Mouse (Mus musculus) liver, embryonic 13.5 days (tissue): ENCODE measurements around the gene Clec2l. TPM values are rescaled to one million over a fixed set of nuclear protein-coding genes. Genes with fewer than 3 reads are reported as not detected.

Experiments used
- ATAC-seq: fragments of 200-750 bp; cut with Nextera tagmentation; 2 replicates; pipeline ENCODE4 v1.8.0; 2017; ENCODE audit warnings: low read depth, mild to moderate bottlenecking, moderate number of reproducible peaks, moderate library complexity
- DNase-seq: peaks from one replicate; pipeline ENCODE4 v3.0.0; 2022
- H3K27ac ChIP-seq: fragments of 300-500 bp; sonication (generic); 2 replicates; pipeline ENCODE4 v1.5.1; 2015; ENCODE audit warnings: moderate library complexity, mild to moderate bottlenecking, inconsistent platforms
- H3K27me3 ChIP-seq: fragments of 300-500 bp; sonication (generic); 2 replicates; pipeline ENCODE4 v1.6.1; 2015; ENCODE audit warnings: mild to moderate bottlenecking, inconsistent platforms
- H3K36me3 ChIP-seq: fragments of 300-500 bp; sonication (generic); 2 replicates; pipeline ENCODE4 v1.6.1; 2015; ENCODE audit warnings: mild to moderate bottlenecking, inconsistent platforms
- H3K4me1 ChIP-seq: fragments of 300-500 bp; sonication (generic); replicated peaks from 2 replicates; pipeline ENCODE4 v1.6.1; 2015; ENCODE audit warnings: inconsistent platforms
- H3K4me2 ChIP-seq: fragments of 300-500 bp; sonication (generic); 2 replicates; pipeline ENCODE4 v1.6.1; 2015; ENCODE audit warnings: inconsistent platforms, mild to moderate bottlenecking, moderate library complexity
- H3K4me3 ChIP-seq: fragments of 300-500 bp; sonication (generic); replicated peaks from 2 replicates; pipeline ENCODE4 v1.5.1; 2015; ENCODE audit warnings: mild to moderate bottlenecking, inconsistent platforms
- H3K9ac ChIP-seq: fragments of 300-500 bp; sonication (generic); 2 replicates; pipeline ENCODE4 v1.6.1; 2015; ENCODE audit warnings: mild to moderate bottlenecking, inconsistent platforms
- H3K9me3 ChIP-seq: fragments of 300-500 bp; sonication (generic); replicated peaks from 2 replicates; pipeline ENCODE4 v1.6.1; 2016; ENCODE audit warnings: inconsistent platforms
- WGBS: fragments of 180-500 bp; shearing (Covaris S2); methylation state at CpG from one replicate; pipeline ENCODE4 v1.1.7; 2015; ENCODE audit not compliant: insufficient replicate concordance; 5-methylcytosine and 5-hydroxymethylcytosine counted together
- polyA plus RNA-seq: library from polyadenylated mRNA; unstranded; fragments of >200 nt; fragmentation: Nextera tagmentation; extraction: Ambion mirVana; gene quantifications from 2 replicates; pipeline ENCODE4 v1.2.1, GENCODE M21; 2015

The Clec2l gene
- polyA plus RNA-seq, result 0.09 TPM in 1 of 2 replicates, not detected in the other

- Histone ChIP-seq H3K4me3 (peak within 1 kb of the TSS; percentile 51), H3K36me3 (no peaks in the 10 kb centered on the region), H3K27me3 (peaks cover 97% of the 10 kb centered on the region), H3K27ac (no peak within 1 kb of the TSS), H3K9ac (no peak within 1 kb of the TSS), H3K9me3 (no peaks in the 10 kb centered on the region), H3K4me1 (peaks cover 4% of the 10 kb centered on the region; the same call in 1 of the 2 replicates), H3K4me2 (peak within 1 kb of the TSS; percentile 66)
- ATAC-seq (no peak), DNase-seq (no peak)
- WGBS, result 2% methylated on average over 83 of the region's 84 CpGs
Observed at GRCm38 (mm10) chr6:38662714-38663615, at the start of gene Clec2l. Clec2l (plus strand) TSS chr6:38663069.

- Histone ChIP-seq H3K27ac (peak overlapping the region; percentile 80; the same call in 1 of the 2 replicates), H3K4me3 (no peak overlapping the region), H3K27me3 (no peaks in the 10 kb centered on the region), H3K36me3 (peaks cover 61% of the 10 kb centered on the region), H3K9ac (no peak overlapping the region), H3K9me3 (peaks cover 4% of the 10 kb centered on the region; the same call in 1 of the 2 replicates), H3K4me1 (peaks cover 29% of the 10 kb centered on the region), H3K4me2 (no peak overlapping the region)
- ATAC-seq (no peak), DNase-seq (no peak)
- WGBS, result 77% methylated on average over 1 of the region's 1 CpGs
Observed at GRCm38 (mm10) chr6:38622406-38622805, 40.5 kb upstream of the Clec2l start.

- Histone ChIP-seq H3K4me3 (no peak overlapping the region), H3K4me2 (no peak overlapping the region), H3K36me3 (peaks cover 56% of the 10 kb centered on the region), H3K9ac (peak overlapping the region; percentile 15), H3K27me3 (no peaks in the 10 kb centered on the region), H3K27ac (peak overlapping the region; percentile 80), H3K9me3 (no peaks in the 10 kb centered on the region), H3K4me1 (peaks cover 29% of the 10 kb centered on the region)
- ATAC-seq (peak; percentile 92), DNase-seq (peak; percentile 54)
- WGBS, result 12% methylated on average over 2 of the region's 2 CpGs
Observed at GRCm38 (mm10) chr6:38623457-38623856, 39.4 kb upstream of the Clec2l start.

GRCm38 (mm10) chr6:38624439-38624838 is 38.4 kb upstream of the Clec2l start:
- H3K27ac ChIP-seq, result no peak overlapping the region
- H3K4me2 ChIP-seq, result no peak overlapping the region
- H3K9me3 ChIP-seq, result no peaks in the 10 kb centered on the region
- H3K36me3 ChIP-seq, result peaks cover 46% of the 10 kb centered on the region
- no peak overlapping the region for H3K9ac ChIP-seq
- no peaks in the 10 kb centered on the region for H3K27me3 ChIP-seq
- ATAC-seq (no peak), DNase-seq (no peak)
- H3K4me3 ChIP-seq, result no peak overlapping the region
- 79% methylated on average over 1 of the region's 1 CpGs for WGBS
- peaks cover 29% of the 10 kb centered on the region for H3K4me1 ChIP-seq

- WGBS, result 94% methylated on average over 5 of the region's 5 CpGs
- Histone ChIP-seq H3K36me3 (peaks cover 29% of the 10 kb centered on the region), H3K27me3 (no peaks in the 10 kb centered on the region), H3K27ac (no peak overlapping the region), H3K9ac (no peak overlapping the region), H3K4me3 (no peak overlapping the region), H3K4me1 (peaks cover 29% of the 10 kb centered on the region), H3K9me3 (no peaks in the 10 kb centered on the region), H3K4me2 (no peak overlapping the region)
- DNase-seq (no peak), ATAC-seq (no peak)
Observed at GRCm38 (mm10) chr6:38626086-38626485, 36.8 kb upstream of the Clec2l start.

DNA sequence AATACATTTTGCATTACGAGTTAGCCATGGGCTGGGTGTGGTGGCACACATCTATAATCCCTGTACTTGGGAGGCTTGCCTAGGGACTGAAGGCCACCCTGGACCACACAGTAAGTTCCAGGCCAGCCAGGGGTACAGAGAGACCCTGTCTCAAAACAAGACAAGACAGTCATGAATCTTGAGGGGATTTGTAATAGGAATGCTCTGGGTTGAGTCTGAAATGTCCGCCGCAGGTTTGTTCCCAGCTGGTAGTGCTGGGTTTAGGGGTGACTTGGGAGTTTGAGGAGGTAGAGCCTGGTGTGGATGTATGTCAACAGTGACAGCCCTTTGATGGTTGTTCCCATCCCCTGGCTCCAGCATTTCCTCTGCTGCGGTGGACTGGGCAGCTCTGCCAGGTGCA is 35.8 kb upstream of the Clec2l start:
- no peak for DNase-seq
- Histone ChIP-seq H3K4me3 (no peak overlapping the region), H3K4me2 (no peak overlapping the region), H3K4me1 (peaks cover 25% of the 10 kb centered on the region), H3K27ac (no peak overlapping the region), H3K27me3 (no peaks in the 10 kb centered on the region), H3K9me3 (no peaks in the 10 kb centered on the region), H3K36me3 (peaks cover 24% of the 10 kb centered on the region), H3K9ac (no peak overlapping the region)
- ATAC-seq, result no peak
- WGBS, result 84% methylated on average over 4 of the region's 4 CpGs

DNA sequence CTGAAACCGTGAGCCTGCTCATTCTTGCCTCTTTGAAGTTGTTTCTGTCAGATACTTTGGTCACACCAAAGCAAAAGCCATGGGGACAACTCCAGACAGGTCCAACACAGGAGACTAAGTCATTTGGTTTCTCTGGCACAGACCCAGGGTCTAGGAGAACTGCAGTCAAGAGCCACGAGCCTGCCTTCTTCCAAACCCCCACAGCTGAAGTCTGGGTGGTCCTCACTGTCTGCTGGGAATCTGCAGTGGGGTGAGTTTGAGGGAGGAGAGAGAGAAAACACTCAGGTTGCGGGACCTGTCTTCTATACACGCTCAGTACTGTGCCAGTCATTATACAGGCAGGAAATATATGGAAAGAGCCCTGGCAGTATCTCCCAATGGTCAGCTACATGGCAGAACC is 35.4 kb upstream of the Clec2l start:
- Histone ChIP-seq H3K36me3 (peaks cover 20% of the 10 kb centered on the region), H3K4me1 (peaks cover 21% of the 10 kb centered on the region), H3K9me3 (no peaks in the 10 kb centered on the region), H3K27me3 (no peaks in the 10 kb centered on the region), H3K4me2 (no peak overlapping the region), H3K9ac (no peak overlapping the region), H3K4me3 (no peak overlapping the region), H3K27ac (no peak overlapping the region)
- DNase-seq, result no peak
- WGBS, result 86% methylated on average over 4 of the region's 4 CpGs
- no peak for ATAC-seq

DNA sequence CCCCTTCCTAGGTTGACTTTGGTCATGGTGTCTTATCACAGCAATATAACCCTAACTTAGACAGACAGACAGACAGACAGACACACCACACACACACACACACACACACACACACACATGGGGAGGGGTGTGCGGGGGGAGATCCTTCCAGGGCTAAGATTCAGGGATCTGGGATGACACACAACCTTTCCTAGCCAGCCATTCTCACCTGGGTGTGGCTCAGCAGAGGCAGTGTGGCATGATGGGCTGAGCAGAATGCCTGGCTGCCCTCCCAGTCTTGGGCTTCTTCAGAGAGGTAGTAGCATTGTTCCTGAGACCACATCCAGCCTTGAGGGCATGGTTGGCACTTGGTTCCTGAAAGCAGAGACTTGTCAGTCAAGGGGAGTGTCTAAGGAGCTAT is 33.3 kb upstream of the Clec2l start:
- Histone ChIP-seq H3K4me2 (no peak overlapping the region), H3K36me3 (peaks cover 10% of the 10 kb centered on the region), H3K27ac (no peak overlapping the region), H3K9ac (no peak overlapping the region), H3K9me3 (no peaks in the 10 kb centered on the region), H3K4me1 (no peaks in the 10 kb centered on the region; the same call in 1 of the 2 replicates), H3K27me3 (peaks cover 19% of the 10 kb centered on the region), H3K4me3 (no peak overlapping the region)
- DNase-seq (no peak), ATAC-seq (no peak)
- WGBS, result 79% methylated on average over 1 of the region's 1 CpGs

- Histone ChIP-seq H3K36me3 (no peaks in the 10 kb centered on the region), H3K9ac (no peak overlapping the region), H3K4me1 (peaks cover 21% of the 10 kb centered on the region), H3K27ac (no peak overlapping the region), H3K27me3 (peaks cover 52% of the 10 kb centered on the region), H3K4me3 (no peak overlapping the region), H3K9me3 (no peaks in the 10 kb centered on the region), H3K4me2 (no peak overlapping the region)
- no peak for ATAC-seq
- WGBS, result 70% methylated on average over 2 of the region's 2 CpGs
- no peak for DNase-seq
Observed at GRCm38 (mm10) chr6:38632826-38633225, 30.0 kb upstream of the Clec2l start.

GRCm38 (mm10) chr6:38634461-38634860 is 28.4 kb upstream of the Clec2l start:
- H3K36me3 ChIP-seq, result no peaks in the 10 kb centered on the region
- 70% methylated on average over 8 of the region's 8 CpGs for WGBS
- H3K27me3 ChIP-seq, result peaks cover 67% of the 10 kb centered on the region
- no peak overlapping the region for H3K9ac ChIP-seq
- no peak for DNase-seq
- H3K4me1 ChIP-seq, result peaks cover 21% of the 10 kb centered on the region
- H3K4me2 ChIP-seq, result no peak overlapping the region
- no peak for ATAC-seq
- H3K27ac ChIP-seq, result no peak overlapping the region
- no peaks in the 10 kb centered on the region for H3K9me3 ChIP-seq
- no peak overlapping the region for H3K4me3 ChIP-seq

DNA sequence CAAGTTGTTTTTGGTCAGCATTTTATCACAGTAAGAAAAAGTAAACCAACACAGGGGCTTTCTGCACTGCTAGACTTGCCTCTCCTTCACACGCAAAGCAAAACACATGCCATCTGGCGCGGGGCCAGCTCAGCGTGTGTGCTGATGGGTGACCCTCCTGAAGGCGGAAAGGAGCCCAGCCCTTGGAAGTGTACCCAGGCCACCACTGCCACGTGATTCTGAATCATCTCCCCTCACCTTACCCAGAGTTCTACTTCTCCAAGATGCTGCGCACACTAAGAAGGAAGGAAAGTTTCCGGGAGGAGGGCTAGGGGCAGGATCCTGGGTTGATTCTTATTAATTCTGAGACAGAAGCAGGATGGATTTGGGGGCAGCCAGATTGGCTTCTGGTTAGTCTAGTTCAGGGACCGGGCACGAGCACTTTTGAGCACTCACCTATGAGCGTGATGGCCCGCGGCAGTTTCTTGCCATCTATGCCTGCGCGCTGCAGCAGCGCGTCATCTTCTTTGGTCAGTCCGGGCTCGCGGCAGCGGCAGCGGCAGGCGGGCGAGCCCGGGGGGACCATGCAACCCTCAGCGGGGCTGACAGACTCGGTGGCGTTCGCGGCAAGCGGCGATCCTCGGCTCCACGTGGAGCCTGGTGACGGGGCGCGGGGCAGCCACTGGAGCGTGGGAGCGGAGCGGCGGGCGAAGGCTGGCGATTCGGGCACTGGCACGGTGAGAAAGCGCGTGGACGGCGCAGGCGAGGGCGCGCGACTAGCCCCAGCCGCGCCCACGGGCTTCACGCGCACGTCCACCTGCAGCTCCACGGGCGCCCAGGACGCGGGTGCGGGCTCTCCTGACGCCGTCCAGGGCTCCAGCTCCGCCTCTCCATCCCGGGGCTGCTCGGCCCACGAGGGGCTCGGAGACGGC is 26.7 kb upstream of the Clec2l start:
- no peaks in the 10 kb centered on the region for H3K36me3 ChIP-seq
- H3K9me3 ChIP-seq, result no peaks in the 10 kb centered on the region
- 3% methylated on average over 56 of the region's 72 CpGs for WGBS
- H3K27me3 ChIP-seq, result peaks cover 84% of the 10 kb centered on the region
- no peak overlapping the region for H3K27ac ChIP-seq
- DNase-seq, result no peak
- peak overlapping the region; percentile 61 for H3K4me3 ChIP-seq
- peak overlapping the region; percentile 50 for H3K9ac ChIP-seq
- H3K4me2 ChIP-seq, result peak overlapping the region; percentile 81
- ATAC-seq, result peak; percentile 59
- H3K4me1 ChIP-seq, result peaks cover 21% of the 10 kb centered on the region
